Mouse (Mus musculus) liver, embryonic 14.5 days (tissue): ENCODE results near the gene Tfb1m.

ENCODE experiments used
- CTCF ChIP-seq: IDR thresholded peaks from 2 replicates; pipeline ENCODE4 v1.5.1; 2016; ENCODE audit warnings: antibody characterized with exemption, low read depth, control low read depth
- EP300 ChIP-seq: IDR thresholded peaks from 2 replicates; pipeline ENCODE4 v1.6.1; 2016; ENCODE audit warnings: antibody characterized with exemption, low read depth

DNA sequence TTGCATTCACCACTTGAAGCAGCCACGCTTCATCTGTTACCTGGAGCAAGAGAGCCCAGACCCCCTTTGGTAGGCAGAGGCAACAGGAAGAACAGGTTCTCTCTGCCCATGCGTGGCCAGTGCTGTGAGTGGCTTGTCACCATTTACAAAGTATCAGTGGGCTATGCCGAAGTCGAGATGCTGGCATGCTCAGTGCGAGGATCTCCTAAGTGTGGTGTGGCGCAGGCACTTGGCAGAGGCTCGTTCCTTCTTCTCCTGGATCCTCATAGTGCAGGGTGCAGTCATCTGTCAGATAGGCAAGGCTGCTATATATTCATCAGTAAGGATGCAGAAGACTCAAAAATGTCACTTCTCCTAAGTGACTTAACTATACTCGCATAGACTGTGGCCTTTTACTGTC lies 58.1 kb downstream of the Tfb1m start:
- no peak for TF ChIP-seq CTCF
- TF ChIP-seq EP300: no peak
